ENCODE assay signal across 29 mouse cellular contexts in genomic region chr2:153860715-153861114, GRCm38 (mm10). TPM values are rescaled to one million over a fixed set of nuclear protein-coding genes. Genes with fewer than 3 reads are reported as not detected.
DNase-seq lines count a peak whose midpoint lies in the region; ATAC-seq and TF ChIP-seq lines count a peak whose summit lies in the region.
"Had no signal": no experiment of that assay in that cellular context is flagged by ENCODE, and none has a peak within 500 bp of the region (broad histone marks: within the 10 kb centered on the region; RNA-seq: fewer than 3 reads in every experiment).

No protein-coding gene starts in this region.

- H3K9me3 ChIP-seq in heart, embryonic 12.5 days (replicated peaks): no peaks in the 10 kb centered on the region
- H3K9me3 ChIP-seq in stomach, postnatal 0 days (ENCODE audit: control insufficient read depth, low read length): no peaks in the 10 kb centered on the region
- H3K9me3 ChIP-seq: embryonic facial prominence, embryonic 13.5 days; forebrain, embryonic 10.5 days; forebrain, embryonic 15.5 days; G1E; hindbrain, embryonic 13.5 days had no signal

- H3K27ac ChIP-seq in cerebellum, adult 2 months (ENCODE audit: insufficient read depth, low read length): no peak overlapping the region
- no peak overlapping the region for H3K27ac ChIP-seq in heart, embryonic 12.5 days (ENCODE audit: poor library complexity, severe bottlenecking)
- H3K27ac ChIP-seq in bone marrow, adult 2 months (ENCODE audit: control insufficient read depth, insufficient read depth, low read depth, low read length, poor library complexity): 0 out of 2 replicates have a peak overlapping the region, but pooled peaks have one; percentile 6
- no peak overlapping the region for H3K27ac ChIP-seq in stomach, postnatal 0 days (replicated peaks)
- H3K27ac ChIP-seq: embryonic facial prominence, embryonic 13.5 days; forebrain, embryonic 10.5 days; forebrain, embryonic 15.5 days; heart, embryonic 10.5 days; hindbrain, embryonic 13.5 days; hindbrain, postnatal 0 days had no signal

- H3K4me2 ChIP-seq in heart, embryonic 12.5 days: no peak overlapping the region
- no peak overlapping the region for H3K4me2 ChIP-seq in stomach, postnatal 0 days (replicated peaks; ENCODE audit: low read depth)
- H3K4me2 ChIP-seq: embryonic facial prominence, embryonic 13.5 days; forebrain, embryonic 15.5 days; hindbrain, embryonic 13.5 days had no signal

- no peak overlapping the region for H3K4me3 ChIP-seq in cerebellum, adult 2 months (replicated peaks; ENCODE audit: insufficient read depth, low read depth, low read length)
- H3K4me3 ChIP-seq in heart, embryonic 12.5 days: no peak overlapping the region
- no peak overlapping the region for H3K4me3 ChIP-seq in bone marrow, adult 2 months (replicated peaks; ENCODE audit: control insufficient read depth, low read depth, low read length)
- H3K4me3 ChIP-seq in stomach, postnatal 0 days (ENCODE audit: low read depth, low read length): no peak overlapping the region
- H3K4me3 ChIP-seq: embryonic facial prominence, embryonic 13.5 days; erythroblast, embryonic 14.5 days; forebrain, embryonic 10.5 days; forebrain, embryonic 15.5 days; heart, embryonic 10.5 days; hindbrain, embryonic 13.5 days had no signal

- no peak overlapping the region for H3K9ac ChIP-seq in heart, embryonic 12.5 days
- no peak overlapping the region for H3K9ac ChIP-seq in stomach, postnatal 0 days (ENCODE audit: low read length)
- H3K9ac ChIP-seq: embryonic facial prominence, embryonic 13.5 days; forebrain, embryonic 15.5 days; hindbrain, embryonic 13.5 days had no signal

- no peaks in the 10 kb centered on the region for H3K27me3 ChIP-seq in cerebellum, adult 2 months (ENCODE audit: control insufficient read depth, insufficient read depth, low read length)
- H3K27me3 ChIP-seq in heart, embryonic 12.5 days (replicated peaks): peaks cover 8% of the 10 kb centered on the region
- H3K27me3 ChIP-seq in stomach, postnatal 0 days (ENCODE audit: control insufficient read depth, insufficient read depth, low read length): no peaks in the 10 kb centered on the region
- H3K27me3 ChIP-seq: embryonic facial prominence, embryonic 13.5 days; forebrain, embryonic 15.5 days; hindbrain, embryonic 13.5 days had no signal

- DNase-seq in cerebellum, adult 9-10 months: peak; percentile 41
- DNase-seq in cerebellum, adult 2 months: no peak
- no peak for DNase-seq in heart, postnatal 36 days
- no peak for DNase-seq in stomach, postnatal 0 days (ENCODE audit: low spot score)
- no peak for DNase-seq in adrenal gland, postnatal 25 days
- DNase-seq: adrenal gland, adult 8-10 months; B cell, adult 2 months; cerebellum, adult 11-12 months; cerebellum, postnatal 25 days; gastrocnemius, postnatal 36 days; heart, adult 18-20 months; kidney, adult 11 months had no signal

- TF ChIP-seq EP300 in stomach, postnatal 0 days (optimal IDR thresholded peaks at IDR 0.05): no peak

- H3K36me3 ChIP-seq in heart, embryonic 12.5 days: no peaks in the 10 kb centered on the region
- H3K36me3 ChIP-seq in stomach, postnatal 0 days (ENCODE audit: control insufficient read depth, insufficient read depth, low read length): no peaks in the 10 kb centered on the region
- H3K36me3 ChIP-seq: embryonic facial prominence, embryonic 13.5 days; forebrain, embryonic 10.5 days; forebrain, embryonic 15.5 days; G1E; heart, embryonic 10.5 days; hindbrain, embryonic 13.5 days had no signal

- ATAC-seq in heart, embryonic 12.5 days (ENCODE audit: insufficient number of reproducible peaks, low FRiP score): peak; percentile 81
- peak; percentile 6; the same call in 1 of the 2 replicates for ATAC-seq in stomach, postnatal 0 days (ENCODE audit: low FRiP score, low TSS enrichment)
- ATAC-seq: CD4-positive, CD25-positive, alpha-beta regulatory T cell, adult 4 months; forebrain, embryonic 15.5 days; hindbrain, postnatal 0 days had no signal

- WGBS in cerebellum, adult 2 months: 64% methylated on average over 3 of the region's 3 CpGs
- 41% methylated on average over 3 of the region's 3 CpGs for whole genome bisulfite sequencing in heart, embryonic 12.5 days
- 53% methylated on average over 3 of the region's 3 CpGs for WGBS in bone marrow, adult 2 months
- WGBS in stomach, postnatal 0 days: 23% methylated on average over 3 of the region's 3 CpGs

- TF ChIP-seq POLR2A in cerebellum, adult 2 months (IDR thresholded peaks at IDR 0.05; ENCODE audit: borderline replicate concordance, insufficient read depth, low read length): no peak
- no peak for TF ChIP-seq POLR2A in bone marrow, adult 2 months (IDR thresholded peaks at IDR 0.05; ENCODE audit: borderline replicate concordance, control insufficient read depth, low read depth, low read length)

- no peak for TF ChIP-seq CTCF in cerebellum, adult 2 months (IDR thresholded peaks at IDR 0.05; ENCODE audit: borderline replicate concordance, insufficient read depth, low read depth, low read length)
- TF ChIP-seq CTCF in bone marrow, adult 2 months (IDR thresholded peaks at IDR 0.05; ENCODE audit: control insufficient read depth, insufficient read depth, low read length): no peak
- TF ChIP-seq CTCF in stomach, postnatal 0 days (IDR thresholded peaks at IDR 0.05; ENCODE audit: low read depth): no peak

- H3K4me1 ChIP-seq in cerebellum, adult 2 months (ENCODE audit: control insufficient read depth, insufficient read depth, low read length): peaks cover 26% of the 10 kb centered on the region
- 0 out of 2 replicates have a peak, but pooled peaks cover 4% of the 10 kb centered on the region for H3K4me1 ChIP-seq in heart, embryonic 12.5 days (replicated peaks)
- H3K4me1 ChIP-seq in bone marrow, adult 2 months (ENCODE audit: control insufficient read depth, insufficient read depth, low read length): no peaks in the 10 kb centered on the region
- H3K4me1 ChIP-seq in stomach, postnatal 0 days (replicated peaks; ENCODE audit: control insufficient read depth, insufficient read depth): no peaks in the 10 kb centered on the region
- H3K4me1 ChIP-seq: forebrain, embryonic 10.5 days; forebrain, embryonic 15.5 days; heart, embryonic 10.5 days; hindbrain, embryonic 13.5 days had no signal

- intact Hi-C loops in heart, postnatal 36 days (cut with DNase I): no loop called here

RNA-seq across cellular contexts. Expression of gene Sun5, which starts 10.2 kb away (rescaled TPM):
- not detected in 2 replicates for polyA plus RNA-seq in cerebellum, adult 2 months (2012; rRNA removed)
- not detected in 2 replicates for polyA plus RNA-seq in heart, embryonic 12.5 days (2016; fragmentation: Nextera tagmentation; extraction: Ambion mirVana)
- total RNA-seq in heart, postnatal 36 days (2021): not detected
- polyA plus RNA-seq in bone marrow, adult 2 months (2011; ENCODE audit: insufficient read depth, insufficient read length, low replicate concordance, missing spikeins): not detected in 2 replicates
- polyA plus RNA-seq in stomach, postnatal 0 days (2015; fragmentation: Nextera tagmentation; extraction: Ambion mirVana): not detected in 2 replicates
- total RNA-seq in adrenal gland, postnatal 25 days (2021): not detected in 2 replicates
- total RNA-seq: adrenal gland, adult 8-10 months; adrenal gland, postnatal 4 days; G1E; gastrocnemius, adult 8-10 months; gastrocnemius, postnatal 36 days; heart, adult 18-20 months; hematopoietic stem cell, adult 5-6 weeks; hindbrain, postnatal 0 days had no signal
- polyA plus RNA-seq: CD4-positive, CD25-positive, alpha-beta regulatory T cell, adult 4 months; cortical plate, adult 2 months; embryonic facial prominence, embryonic 13.5 days; erythroblast, embryonic 14.5 days; forebrain, embryonic 10.5 days; forebrain, embryonic 15.5 days; G1E; heart, embryonic 10.5 days; heart, embryonic 16.5 days; hindbrain, embryonic 13.5 days; hindbrain, postnatal 0 days; intestine, embryonic 14.5 days had no signal

RNA-seq across cellular contexts. Expression of gene Bpifb2, which starts 14.1 kb away (rescaled TPM):
- polyA plus RNA-seq in cerebellum, adult 2 months (2012; rRNA removed): 0.31 and 0.59 TPM in 2 replicates
- polyA plus RNA-seq in heart, embryonic 12.5 days (2016; fragmentation: Nextera tagmentation; extraction: Ambion mirVana): not detected in 2 replicates
- not detected for total RNA-seq in heart, postnatal 36 days (2021)
- polyA plus RNA-seq in bone marrow, adult 2 months (2011; ENCODE audit: insufficient read depth, insufficient read length, low replicate concordance, missing spikeins): not detected in 2 replicates
- not detected in 2 replicates for polyA plus RNA-seq in stomach, postnatal 0 days (2015; fragmentation: Nextera tagmentation; extraction: Ambion mirVana)
- not detected in 2 replicates for total RNA-seq in adrenal gland, postnatal 25 days (2021)
- total RNA-seq: G1E; gastrocnemius, adult 8-10 months; gastrocnemius, postnatal 36 days; heart, adult 18-20 months; hematopoietic stem cell, adult 5-6 weeks had no signal
- polyA plus RNA-seq: CD4-positive, CD25-positive, alpha-beta regulatory T cell, adult 4 months; cortical plate, adult 2 months; embryonic facial prominence, embryonic 13.5 days; erythroblast, embryonic 14.5 days; forebrain, embryonic 10.5 days; forebrain, embryonic 15.5 days; G1E; heart, embryonic 10.5 days; heart, embryonic 16.5 days; hindbrain, embryonic 13.5 days; intestine, embryonic 14.5 days had no signal

RNA-seq across cellular contexts. Expression of gene Bpifb6, which starts 39.5 kb away (rescaled TPM):
- 0.16 and 0.22 TPM in 2 replicates for polyA plus RNA-seq in cerebellum, adult 2 months (2012; rRNA removed)
- not detected in 2 replicates for polyA plus RNA-seq in heart, embryonic 12.5 days (2016; fragmentation: Nextera tagmentation; extraction: Ambion mirVana)
- not detected for total RNA-seq in heart, postnatal 36 days (2021)
- polyA plus RNA-seq in bone marrow, adult 2 months (2011; ENCODE audit: insufficient read depth, insufficient read length, low replicate concordance, missing spikeins): not detected in 2 replicates
- polyA plus RNA-seq in stomach, postnatal 0 days (2015; fragmentation: Nextera tagmentation; extraction: Ambion mirVana): not detected in 2 replicates
- total RNA-seq in adrenal gland, postnatal 25 days (2021): 6.3 and 7.2 TPM in 2 replicates
- total RNA-seq: G1E; gastrocnemius, adult 8-10 months; gastrocnemius, postnatal 36 days; heart, adult 18-20 months; hematopoietic stem cell, adult 5-6 weeks; hindbrain, postnatal 0 days had no signal
- polyA plus RNA-seq: CD4-positive, CD25-positive, alpha-beta regulatory T cell, adult 4 months; cortical plate, adult 2 months; embryonic facial prominence, embryonic 13.5 days; erythroblast, embryonic 14.5 days; forebrain, embryonic 10.5 days; forebrain, embryonic 15.5 days; G1E; heart, embryonic 10.5 days; heart, embryonic 16.5 days; hindbrain, embryonic 13.5 days; intestine, embryonic 14.5 days had no signal

RNA-seq across cellular contexts. Expression of gene Bpifb3, which starts 57.3 kb away (rescaled TPM):
- polyA plus RNA-seq in cerebellum, adult 2 months (2012; rRNA removed): not detected in 2 replicates
- polyA plus RNA-seq in heart, embryonic 12.5 days (2016; fragmentation: Nextera tagmentation; extraction: Ambion mirVana): not detected in 2 replicates
- total RNA-seq in heart, postnatal 36 days (2021): not detected
- polyA plus RNA-seq in bone marrow, adult 2 months (2011; ENCODE audit: insufficient read depth, insufficient read length, low replicate concordance, missing spikeins): not detected in 2 replicates
- polyA plus RNA-seq in stomach, postnatal 0 days (2015; fragmentation: Nextera tagmentation; extraction: Ambion mirVana): 0.05 and 0.07 TPM in 2 replicates
- not detected in 2 replicates for total RNA-seq in adrenal gland, postnatal 25 days (2021)
- total RNA-seq: adrenal gland, adult 8-10 months; adrenal gland, postnatal 4 days; G1E; gastrocnemius, adult 8-10 months; gastrocnemius, postnatal 36 days; heart, adult 18-20 months; hematopoietic stem cell, adult 5-6 weeks; hindbrain, postnatal 0 days had no signal
- polyA plus RNA-seq: CD4-positive, CD25-positive, alpha-beta regulatory T cell, adult 4 months; cortical plate, adult 2 months; embryonic facial prominence, embryonic 13.5 days; erythroblast, embryonic 14.5 days; forebrain, embryonic 10.5 days; forebrain, embryonic 15.5 days; G1E; heart, embryonic 10.5 days; heart, embryonic 16.5 days; hindbrain, postnatal 0 days; intestine, embryonic 14.5 days had no signal
